Mouse (Mus musculus): ENCODE measurements around the gene Zmynd12.

Gene Zmynd12

DNA sequence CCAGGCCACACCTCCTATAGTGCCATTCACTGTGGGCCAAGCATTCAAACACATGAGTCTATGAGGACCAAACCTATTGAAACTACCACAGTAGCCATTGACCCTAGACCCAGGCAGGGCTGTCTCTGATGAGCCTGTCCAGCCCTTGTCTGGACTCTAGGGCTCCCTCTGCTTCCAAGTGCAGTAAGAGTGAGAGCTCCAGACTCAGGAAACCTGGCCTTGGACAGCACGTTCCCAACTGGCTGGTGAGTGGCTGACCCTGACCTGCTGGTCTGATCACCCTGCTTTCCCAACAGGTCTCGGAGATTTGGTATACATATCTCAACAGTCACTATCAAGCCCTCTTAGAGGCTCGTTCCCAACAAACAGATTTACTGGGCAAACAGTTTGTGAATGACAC is 25.2 kb downstream of the Zmynd12 start:
- DNase-seq (ENCODE audit: low spot score) = no peak

- no peak for DNase-seq (ENCODE audit: low spot score)
Measured at GRCm38 (mm10) chr4:119450436-119450835, 27.8 kb downstream of the Zmynd12 start.

DNA sequence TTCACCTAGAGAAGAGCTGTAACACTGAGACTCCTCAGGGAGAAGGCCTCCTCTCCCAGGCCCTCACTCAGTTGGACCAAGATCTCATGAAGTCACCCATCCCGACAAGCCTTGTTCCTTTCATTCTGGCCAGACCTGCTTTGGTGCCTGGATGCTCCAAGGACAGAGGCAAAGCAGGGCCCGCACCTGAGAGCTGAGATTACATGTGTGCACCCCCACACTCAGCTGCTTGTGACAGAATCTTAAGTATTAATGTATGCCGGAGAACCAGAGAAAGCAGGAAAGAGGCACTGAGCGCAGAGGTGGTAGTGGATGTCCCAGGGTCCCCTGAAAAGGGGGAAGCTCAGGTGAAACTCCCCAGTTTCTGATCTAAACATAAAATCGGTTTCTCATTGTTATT is 30.5 kb downstream of the Zmynd12 start:
- peak; percentile 11 for DNase-seq (ENCODE audit: low spot score)

- peak; percentile 61 for DNase-seq (ENCODE audit: low spot score)
Measured at GRCm38 (mm10) chr4:119453533-119453932, 30.9 kb downstream of the Zmynd12 start.

GRCm38 (mm10) chr4:119460296-119460695 is 37.7 kb downstream of the Zmynd12 start:
- peak; percentile 52 for DNase-seq (ENCODE audit: low spot score)

- peak; percentile 41 for DNase-seq (ENCODE audit: low spot score)
Measured at GRCm38 (mm10) chr4:119460728-119461141, 38.1 kb downstream of the Zmynd12 start.

DNA sequence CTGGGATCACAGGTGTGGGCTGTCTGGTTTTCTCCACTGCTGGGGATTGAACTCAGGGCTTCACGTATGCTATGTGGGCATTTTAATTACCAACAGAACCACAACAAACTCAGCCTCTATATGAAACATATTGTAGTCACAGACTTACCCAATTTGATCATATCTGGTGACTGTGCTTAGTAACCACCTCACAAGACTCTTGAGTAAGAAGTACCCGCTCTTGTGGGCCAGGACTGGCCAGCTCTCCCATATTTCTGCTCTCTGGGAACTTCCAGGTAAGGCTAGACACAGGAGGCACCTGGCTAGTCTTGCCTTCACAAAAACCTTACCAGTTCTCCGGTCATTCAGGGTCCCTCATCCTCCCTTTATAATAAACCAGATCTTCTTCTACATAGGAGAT is 39.8 kb downstream of the Zmynd12 start:
- no peak for DNase-seq (ENCODE audit: low spot score)

DNA sequence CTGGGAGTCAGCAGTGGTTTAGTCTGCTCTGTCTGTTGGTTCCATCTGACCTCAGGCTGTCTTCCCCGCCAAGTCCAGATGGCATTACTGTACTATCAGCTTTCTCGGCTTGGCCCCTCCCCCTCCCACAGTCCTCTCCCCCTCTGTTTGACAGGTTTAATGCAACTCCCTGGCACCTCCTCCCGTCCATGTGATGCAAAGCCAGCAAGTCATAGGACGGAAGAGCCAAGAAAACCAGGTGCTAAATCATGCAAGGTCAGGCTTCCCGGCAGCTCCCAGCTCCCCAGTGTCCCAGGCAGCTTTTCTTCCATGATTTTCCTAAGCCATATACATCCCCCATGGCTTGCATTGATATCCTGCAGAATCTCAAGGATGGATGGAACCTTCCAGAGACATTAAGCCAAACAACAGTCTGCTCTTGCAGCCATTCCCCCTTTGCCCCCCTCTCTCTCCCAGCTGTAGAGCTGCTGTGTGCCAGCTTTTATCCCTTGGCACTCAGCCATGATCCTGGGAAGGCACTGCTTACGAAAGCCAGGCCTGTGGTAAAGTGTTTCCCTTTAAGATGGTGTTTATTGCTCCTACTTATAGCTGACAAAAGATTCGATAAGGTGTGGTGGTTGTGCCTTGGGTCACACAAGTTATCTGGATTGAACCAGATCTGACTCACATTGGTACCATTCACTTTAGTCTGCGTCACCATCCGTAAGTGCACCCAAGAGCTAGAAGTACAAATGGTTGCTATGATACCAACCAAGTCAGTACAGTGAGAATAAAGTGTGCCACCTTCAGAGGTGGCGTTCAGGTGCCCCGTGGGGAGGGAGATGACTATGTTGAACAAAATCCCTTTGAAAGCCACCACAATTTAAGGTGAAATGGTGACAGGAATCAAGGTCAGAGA is 40.5 kb downstream of the Zmynd12 start:
- peak; percentile 54 for DNase-seq (ENCODE audit: low spot score)

- no peak for DNase-seq (ENCODE audit: low spot score)
Measured at GRCm38 (mm10) chr4:119463756-119464419, 41.3 kb downstream of the Zmynd12 start.

DNA sequence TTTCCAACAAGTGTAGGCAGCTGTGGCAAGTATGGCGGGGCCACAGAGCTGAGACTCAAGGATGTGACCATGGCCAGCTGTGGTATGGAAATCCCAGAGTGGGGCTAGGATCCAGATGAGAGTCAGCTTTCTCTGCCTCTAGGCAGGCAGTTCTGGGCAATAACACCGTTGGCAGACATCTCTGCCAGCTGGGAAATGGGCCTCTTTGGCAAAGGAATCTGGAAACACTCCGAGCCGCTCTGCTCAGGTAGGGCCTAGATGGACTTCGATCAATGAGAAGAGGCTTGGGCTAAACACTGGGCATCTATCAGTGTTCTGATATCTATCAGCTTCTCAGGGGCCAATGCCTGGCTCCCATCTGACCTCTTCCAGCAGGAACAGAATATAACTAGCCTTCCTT is 43.2 kb downstream of the Zmynd12 start:
- no peak for DNase-seq (ENCODE audit: low spot score)

DNA sequence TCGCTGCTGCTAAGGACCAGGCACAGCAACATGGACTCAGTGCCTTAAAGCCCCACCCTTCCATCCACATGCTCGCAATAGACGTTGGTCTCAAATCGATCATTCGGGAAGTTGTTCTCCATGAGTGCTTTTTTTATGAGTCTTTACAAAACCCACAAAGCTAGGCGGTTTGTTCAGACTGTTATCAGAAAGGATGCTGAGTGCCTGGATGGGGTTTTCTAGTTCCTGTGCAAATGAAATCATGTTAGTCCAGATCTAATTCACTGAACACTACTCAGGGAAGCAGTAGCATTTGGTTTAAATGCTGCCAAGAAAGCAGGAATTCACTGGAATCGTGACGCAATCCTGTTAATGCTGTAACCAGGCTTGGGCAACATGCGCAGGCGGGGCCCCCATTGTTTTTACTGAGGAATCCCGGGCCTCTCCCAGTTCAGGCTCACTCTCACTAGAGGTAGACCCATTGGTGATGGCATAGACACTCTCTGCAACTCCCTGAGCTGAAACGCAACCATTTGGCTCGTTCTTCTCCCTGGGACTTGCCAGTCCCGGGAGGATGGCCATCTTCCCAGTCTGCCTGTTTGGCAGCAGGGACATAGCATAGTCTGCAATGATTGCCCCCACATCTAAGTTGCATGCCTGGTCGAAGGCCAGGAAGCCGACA is 45.2 kb downstream of the Zmynd12 start:
- DNase-seq (ENCODE audit: low spot score) = no peak

GRCm38 (mm10) chr4:119472545-119472944 is 49.9 kb downstream of the Zmynd12 start:
- no peak for DNase-seq (ENCODE audit: low spot score)

DNA sequence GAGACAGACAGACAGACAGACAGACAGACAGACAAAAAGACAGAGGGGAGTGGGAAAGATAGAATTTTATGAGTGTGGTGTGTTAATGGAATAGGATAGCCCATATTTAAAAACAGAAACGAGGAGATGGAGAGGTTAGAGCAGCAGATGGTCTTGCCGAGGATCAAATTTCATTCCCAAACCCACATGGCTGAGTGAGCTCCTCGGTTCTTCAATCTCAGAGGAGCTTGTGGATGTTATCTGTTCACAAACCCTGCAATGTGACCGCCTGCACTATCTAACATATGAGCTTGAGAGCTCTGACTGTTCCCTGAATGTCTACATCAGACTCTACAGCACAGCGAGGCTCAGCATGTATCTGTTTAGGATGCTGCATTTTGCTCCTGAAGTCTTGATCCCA is 50.5 kb downstream of the Zmynd12 start:
- no peak for DNase-seq (ENCODE audit: low spot score)

- no peak for DNase-seq (ENCODE audit: low spot score)
Measured at GRCm38 (mm10) chr4:119483051-119483450, 60.4 kb downstream of the Zmynd12 start.

- DNase-seq (ENCODE audit: low spot score) = no peak
Measured at GRCm38 (mm10) chr4:119484882-119485281, 62.3 kb downstream of the Zmynd12 start.

GRCm38 (mm10) chr4:119489666-119490065 is 67.1 kb downstream of the Zmynd12 start:
- DNase-seq (ENCODE audit: low spot score) = peak; percentile 20

GRCm38 (mm10) chr4:119490806-119491205 is 68.2 kb downstream of the Zmynd12 start:
- DNase-seq (ENCODE audit: low spot score) = peak; percentile 53

- DNase-seq (ENCODE audit: low spot score) = peak; percentile 75
Measured at GRCm38 (mm10) chr4:119492291-119492932, 69.8 kb downstream of the Zmynd12 start, which contains the start of gene Rimkla. Gene Rimkla, minus strand, starts transcription at chr4:119492628.

GRCm38 (mm10) chr4:119492933-119493327 is 70.3 kb downstream of the Zmynd12 start:
- no peak for DNase-seq (ENCODE audit: low spot score)

DNA sequence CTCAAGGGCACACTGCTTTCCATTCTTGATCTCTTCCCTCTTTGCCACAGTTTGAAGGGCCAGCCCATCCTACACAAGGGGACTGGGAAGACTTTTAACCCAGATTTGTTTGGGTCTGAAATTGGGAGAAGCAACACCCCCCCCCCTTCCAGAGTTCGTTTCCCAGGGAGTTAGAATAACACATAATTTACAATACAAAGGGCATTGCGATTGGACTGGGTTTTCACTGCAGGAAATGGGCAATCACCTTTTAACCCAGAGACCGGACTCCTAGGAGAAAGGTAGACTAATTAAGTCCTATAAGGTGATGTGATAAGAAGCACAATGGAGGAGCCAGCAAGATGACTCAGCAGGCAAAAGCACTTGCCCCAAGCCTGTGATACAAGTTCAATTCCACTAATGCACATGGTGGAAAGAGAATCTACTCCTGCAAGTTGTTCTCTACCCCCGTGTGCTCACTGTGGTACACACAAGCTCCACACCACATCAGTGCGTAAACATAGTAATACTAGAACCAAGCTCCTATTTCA is 75.8 kb downstream of the Zmynd12 start:
- no peak for DNase-seq (ENCODE audit: low spot score)

- no peak for DNase-seq (ENCODE audit: low spot score)
Measured at GRCm38 (mm10) chr4:119511591-119511990, 89.0 kb downstream of the Zmynd12 start.

- DNase-seq (ENCODE audit: low spot score) = no peak
Measured at GRCm38 (mm10) chr4:119512731-119513141, 90.1 kb downstream of the Zmynd12 start.
